Mouse (Mus musculus): ENCODE measurements around the gene Tmem174. TPM values are rescaled to one million over a fixed set of nuclear protein-coding genes. Genes with fewer than 3 reads are reported as not detected.

Tmem174 gene
- polyA plus RNA-seq, 1 experiment from 2014 or later, result not detected

DNA sequence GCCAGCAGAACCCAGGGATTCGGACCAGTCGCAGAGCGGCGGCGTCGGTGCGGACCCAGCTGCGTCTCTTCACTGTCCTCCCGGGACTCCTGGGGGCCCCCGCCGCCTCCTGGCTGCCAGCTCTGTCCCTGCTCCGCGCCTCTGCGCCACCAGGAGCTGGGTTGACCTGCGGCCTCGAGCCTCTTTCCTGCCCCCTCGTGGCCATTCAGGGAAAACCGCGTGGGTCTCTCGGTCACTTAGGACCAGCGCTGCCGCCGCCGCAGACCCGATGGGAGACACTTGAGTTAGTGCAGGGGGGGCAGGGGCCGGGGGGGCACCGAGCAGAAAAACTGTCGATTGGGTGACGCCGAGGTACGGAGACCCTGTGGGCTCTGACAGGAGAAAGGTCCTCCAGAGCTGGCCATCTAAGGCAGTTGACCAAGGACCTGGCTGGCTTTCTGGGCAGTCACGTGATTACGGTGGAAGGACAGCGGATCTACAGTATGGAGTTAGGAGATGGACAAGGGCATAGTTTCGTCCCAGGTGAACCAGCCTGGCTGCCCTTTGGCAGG is 48.2 kb downstream of the Tmem174 start:
- Histone ChIP-seq H3K4me1 (peaks cover 11% of the 10 kb centered on the region), H3K36me3 (ENCODE audit: poor library complexity, severe bottlenecking) (no peaks in the 10 kb centered on the region), H3K27me3 (peaks cover 76% of the 10 kb centered on the region), H3K4me3 (peak overlapping the region; percentile 43), H3K9me3 (replicated peaks) (no peaks in the 10 kb centered on the region), H3K27ac (no peak overlapping the region), H3K9ac (0 out of 2 replicates have a peak overlapping the region, but pooled peaks have one; percentile 37), H3K4me2 (peak overlapping the region; percentile 72)
- ATAC-seq, result peak; percentile 86
- 1% methylated on average over 35 of the region's 35 CpGs for WGBS

DNA sequence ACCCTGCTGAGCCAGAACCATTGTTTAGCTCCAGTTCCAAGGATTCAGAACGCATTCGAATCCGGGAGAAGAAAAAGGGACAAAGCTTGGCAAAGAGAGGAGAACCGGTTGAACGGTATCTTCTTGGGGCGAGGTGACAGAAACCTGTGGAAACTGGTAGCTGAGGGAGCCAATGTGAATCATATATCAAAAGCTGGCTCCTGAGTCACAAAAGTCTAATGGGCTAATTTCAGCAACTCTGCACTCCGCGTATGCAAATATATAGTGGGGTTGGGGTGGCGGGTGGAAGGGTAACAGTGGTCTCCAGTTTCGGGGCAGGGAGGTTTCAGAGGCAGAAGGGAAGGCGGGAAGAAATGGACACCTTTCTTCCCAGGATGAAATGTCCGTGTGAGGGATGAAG is 48.7 kb downstream of the Tmem174 start:
- 3% methylated on average over 12 of the region's 12 CpGs for WGBS
- peak overlapping the region; percentile 72 for H3K4me2 ChIP-seq
- H3K27ac ChIP-seq, result no peak overlapping the region
- H3K9ac ChIP-seq, result 0 out of 2 replicates have a peak overlapping the region, but pooled peaks have one; percentile 37
- H3K9me3 ChIP-seq (replicated peaks), result no peaks in the 10 kb centered on the region
- peak overlapping the region; percentile 43 for H3K4me3 ChIP-seq
- peaks cover 81% of the 10 kb centered on the region for H3K27me3 ChIP-seq
- no peaks in the 10 kb centered on the region for H3K36me3 ChIP-seq (ENCODE audit: poor library complexity, severe bottlenecking)
- H3K4me1 ChIP-seq, result peaks cover 11% of the 10 kb centered on the region
- ATAC-seq, result no peak

- WGBS, result under 1% methylated on average over 14 of the region's 14 CpGs
- Histone ChIP-seq H3K9me3 (replicated peaks) (no peaks in the 10 kb centered on the region), H3K4me3 (no peak overlapping the region), H3K27ac (no peak overlapping the region), H3K9ac (no peak overlapping the region), H3K27me3 (peaks cover 83% of the 10 kb centered on the region), H3K4me1 (peaks cover 11% of the 10 kb centered on the region), H3K4me2 (no peak overlapping the region), H3K36me3 (ENCODE audit: poor library complexity, severe bottlenecking) (no peaks in the 10 kb centered on the region)
- ATAC-seq, result 0 out of 2 replicates have a peak, but pooled peaks have one; percentile 21
Measured at GRCm38 (mm10) chr13:98587639-98588038, 49.6 kb downstream of the Tmem174 start.

DNA sequence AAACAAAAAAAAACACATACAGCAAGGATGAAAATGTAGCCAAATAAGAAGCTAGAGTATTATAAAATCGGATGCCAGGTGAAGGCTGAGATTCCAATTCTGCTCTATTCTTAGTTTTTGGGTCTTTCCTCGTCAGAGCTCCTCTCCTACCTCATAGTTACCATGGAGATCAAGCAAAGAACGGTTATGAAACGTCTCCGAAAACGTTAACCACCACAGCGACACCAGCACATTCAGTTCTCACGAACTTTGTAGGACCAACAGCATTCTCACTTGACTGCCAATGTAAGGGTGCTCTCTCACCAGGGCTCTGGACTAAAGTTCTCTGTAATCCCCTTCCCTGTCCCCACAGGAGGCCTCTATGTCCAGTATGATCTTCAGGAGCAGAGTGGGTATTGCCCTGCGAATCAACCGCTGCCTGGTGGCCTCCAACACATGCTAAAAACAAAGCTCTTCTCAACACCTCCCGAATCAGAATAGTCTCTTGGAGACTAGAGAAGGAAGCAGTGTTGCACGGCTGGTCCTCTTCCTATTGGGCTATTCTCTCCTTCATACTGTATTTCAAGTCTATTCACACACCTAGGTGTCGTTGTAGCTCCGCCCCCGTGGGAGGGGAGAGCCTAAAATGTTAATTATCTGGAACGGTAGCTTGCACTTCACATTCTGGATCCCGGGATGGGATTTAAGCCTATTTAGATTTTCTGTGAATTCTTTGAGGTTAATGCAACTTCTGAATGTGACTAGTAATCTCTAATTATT is 50.2 kb downstream of the Tmem174 start:
- peaks cover 89% of the 10 kb centered on the region for H3K27me3 ChIP-seq
- no peaks in the 10 kb centered on the region for H3K9me3 ChIP-seq (replicated peaks)
- no peak overlapping the region for H3K27ac ChIP-seq
- H3K4me1 ChIP-seq, result peaks cover 11% of the 10 kb centered on the region
- no peak overlapping the region for H3K9ac ChIP-seq
- no peak for ATAC-seq
- H3K4me2 ChIP-seq, result no peak overlapping the region
- WGBS, result 23% methylated on average over 17 of the region's 17 CpGs
- no peaks in the 10 kb centered on the region for H3K36me3 ChIP-seq (ENCODE audit: poor library complexity, severe bottlenecking)
- H3K4me3 ChIP-seq, result no peak overlapping the region

Other genes starting within 250 kb of the Tmem174 start
- 0.81 and 2.6 TPM in 2 replicates for gene Gm10320, start 145.4 kb downstream of the Tmem174 start, polyA plus RNA-seq (2015; fragmentation: Nextera tagmentation; extraction: Ambion mirVana)
- gene Tmem171, start 57.4 kb upstream of the Tmem174 start, polyA plus RNA-seq (2015; fragmentation: Nextera tagmentation; extraction: Ambion mirVana), result not detected in 2 replicates
- 28.8 and 33.4 TPM in 2 replicates for gene Fcho2, start 178.0 kb upstream of the Tmem174 start, polyA plus RNA-seq (2015; fragmentation: Nextera tagmentation; extraction: Ambion mirVana)